Mouse (Mus musculus) c-Kit-positive CD71-positive TER-119-negative erythroid progenitor cells, embryonic 14.5 days (primary cell): ENCODE results near the gene Tssk6.

ENCODE experiments used
- DNase-seq: peaks from one replicate; pipeline ENCODE4 v3.0.0-alpha.2; 2013; ENCODE audit warnings: low read depth

Tssk6 gene

GRCm38 (mm10) chr8:69884141-69884540 is 17.8 kb upstream of the Tssk6 start:
- no peak for DNase-seq

- no peak for DNase-seq
Measured at GRCm38 (mm10) chr8:69887289-69888243, 14.4 kb upstream of the Tssk6 start, which contains the start of gene Cilp2. Cilp2 (minus strand) TSS chr8:69887687.

- no peak for DNase-seq
Measured at GRCm38 (mm10) chr8:69888244-69888866, 13.6 kb upstream of the Tssk6 start.

- no peak for DNase-seq
Measured at GRCm38 (mm10) chr8:69888902-69889301, 13.1 kb upstream of the Tssk6 start.

GRCm38 (mm10) chr8:69890813-69891241 is 11.2 kb upstream of the Tssk6 start:
- no peak for DNase-seq

- DNase-seq = peak; percentile 66
Measured at GRCm38 (mm10) chr8:69893863-69894262, 8.1 kb upstream of the Tssk6 start.

GRCm38 (mm10) chr8:69894836-69895332 is 7.1 kb upstream of the Tssk6 start:
- no peak for DNase-seq

- no peak for DNase-seq
Measured at GRCm38 (mm10) chr8:69895772-69896451, 6.1 kb upstream of the Tssk6 start.

GRCm38 (mm10) chr8:69897857-69898256 is 4.1 kb upstream of the Tssk6 start:
- no peak for DNase-seq

GRCm38 (mm10) chr8:69899876-69900275 is 2.1 kb upstream of the Tssk6 start:
- DNase-seq = no peak

- DNase-seq = no peak
Measured at GRCm38 (mm10) chr8:69900895-69901451, 1.0 kb upstream of the Tssk6 start.

GRCm38 (mm10) chr8:69901484-69902162 is 361 bp upstream of the Tssk6 start:
- peak; percentile 92 for DNase-seq

GRCm38 (mm10) chr8:69903063-69903542 is 1.1 kb downstream of the Tssk6 start:
- peak; percentile 99 for DNase-seq

- DNase-seq = no peak
Measured at GRCm38 (mm10) chr8:69904096-69904495, 2.1 kb downstream of the Tssk6 start.

GRCm38 (mm10) chr8:69906260-69906659 is 4.3 kb downstream of the Tssk6 start:
- no peak for DNase-seq

GRCm38 (mm10) chr8:69907106-69907505 is 5.1 kb downstream of the Tssk6 start:
- DNase-seq = no peak

- DNase-seq = no peak
Measured at GRCm38 (mm10) chr8:69911917-69912316, 9.9 kb downstream of the Tssk6 start.

GRCm38 (mm10) chr8:69912478-69913074 is 10.6 kb downstream of the Tssk6 start:
- DNase-seq = no peak

GRCm38 (mm10) chr8:69914526-69914925 is 12.5 kb downstream of the Tssk6 start:
- no peak for DNase-seq

GRCm38 (mm10) chr8:69915748-69916147 is 13.8 kb downstream of the Tssk6 start:
- DNase-seq = no peak

- no peak for DNase-seq
Measured at GRCm38 (mm10) chr8:69918506-69918905, 16.5 kb downstream of the Tssk6 start.
